Mouse (Mus musculus) testis, adult 2 months (tissue): Measurements from ENCODE around the gene Tm6sf1.

Experiments
- CTCF ChIP-seq: fragments of 200-500 bp; IDR thresholded peaks from 2 replicates; pipeline ENCODE4 v1.5.1; 2012; ENCODE audit warnings: low read depth, mild to moderate bottlenecking, inconsistent platforms, low read length, moderate library complexity; ENCODE audit not compliant: control insufficient read depth, insufficient read depth, insufficient replicate concordance
- POLR2A ChIP-seq: fragments of 200-500 bp; IDR thresholded peaks from 2 replicates; pipeline ENCODE4 v1.6.1; 2012; ENCODE audit warnings: low read depth, mild to moderate bottlenecking, inconsistent platforms, low read length, moderate library complexity; ENCODE audit not compliant: control insufficient read depth

DNA sequence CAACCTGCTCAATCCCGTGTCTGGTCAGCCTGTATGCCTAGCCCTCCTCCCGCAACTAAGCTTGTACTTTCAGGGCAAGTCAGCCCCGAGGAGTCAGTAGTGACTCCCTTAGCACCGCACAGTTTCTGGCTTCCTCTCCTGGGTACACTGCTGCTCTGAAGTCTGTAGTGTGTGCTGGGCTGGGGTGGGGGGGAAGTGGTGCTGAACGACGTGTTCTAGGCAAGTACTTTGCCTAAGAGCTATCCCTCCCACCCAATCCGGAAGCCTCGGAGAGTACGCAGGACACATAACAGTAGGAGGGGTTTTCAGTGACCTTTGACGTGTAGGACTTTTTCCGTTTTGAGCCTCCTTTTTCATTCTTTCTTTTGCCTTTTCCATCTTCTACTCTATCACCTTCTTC, 40.6 kb downstream of the Tm6sf1 start:
- no peak for TF ChIP-seq CTCF
- no peak for TF ChIP-seq POLR2A
